Mouse (Mus musculus) liver, embryonic 12.5 days (tissue): ENCODE measurements around the gene Nup107. TPM values are rescaled to one million over a fixed set of nuclear protein-coding genes. Genes with fewer than 3 reads are reported as not detected.
"Not testable (repeated sequence)": the region's sequence is repeated elsewhere in the genome, so short reads cannot be mapped to it uniquely, and the experiment has no call there.

Experiments used
- ATAC-seq: fragments of 200-750 bp; cut with Nextera tagmentation; 2 replicates; pipeline ENCODE4 v1.8.0; 2017; ENCODE audit warnings: moderate number of reproducible peaks, mild to moderate bottlenecking, moderate library complexity
- H3K27ac ChIP-seq: fragments of 300-500 bp; sonication (generic); 2 replicates; pipeline ENCODE4 v1.5.1; 2016; ENCODE audit warnings: mild to moderate bottlenecking
- H3K27me3 ChIP-seq: fragments of 300-500 bp; sonication (generic); replicated peaks from 2 replicates; pipeline ENCODE4 v1.6.1; 2016; ENCODE audit warnings: mild to moderate bottlenecking, moderate library complexity
- H3K36me3 ChIP-seq: fragments of 300-500 bp; sonication (generic); 2 replicates; pipeline ENCODE4 v1.6.1; 2016; ENCODE audit warnings: mild to moderate bottlenecking, moderate library complexity
- H3K4me1 ChIP-seq: fragments of 300-500 bp; sonication (generic); 2 replicates; pipeline ENCODE4 v1.6.1; 2016
- H3K4me2 ChIP-seq: fragments of 300-500 bp; sonication (generic); 2 replicates; pipeline ENCODE4 v1.6.1; 2016; ENCODE audit warnings: mild to moderate bottlenecking, moderate library complexity
- H3K4me3 ChIP-seq: fragments of 300-500 bp; sonication (generic); 2 replicates; pipeline ENCODE4 v1.5.1; 2016; ENCODE audit warnings: mild to moderate bottlenecking, moderate library complexity
- H3K9ac ChIP-seq: fragments of 300-500 bp; sonication (generic); 2 replicates; pipeline ENCODE4 v1.6.1; 2016; ENCODE audit warnings: mild to moderate bottlenecking, moderate library complexity
- H3K9me3 ChIP-seq: fragments of 300-500 bp; sonication (generic); replicated peaks from 2 replicates; pipeline ENCODE4 v1.6.1; 2016; ENCODE audit warnings: mild to moderate bottlenecking, moderate library complexity
- WGBS: fragments of 180-500 bp; shearing (Covaris S2); methylation state at CpG from one replicate; pipeline ENCODE4 v1.1.7; 2016; ENCODE audit not compliant: insufficient replicate concordance; 5-methylcytosine and 5-hydroxymethylcytosine counted together
- polyA plus RNA-seq: library from polyadenylated mRNA; unstranded; fragments of >200 nt; fragmentation: Nextera tagmentation; extraction: Ambion mirVana; gene quantifications from 2 replicates; pipeline ENCODE4 v1.2.1, GENCODE M21; 2016

Gene Nup107
- polyA plus RNA-seq, 1 experiment from 2014 or later, result 81.3 TPM

DNA sequence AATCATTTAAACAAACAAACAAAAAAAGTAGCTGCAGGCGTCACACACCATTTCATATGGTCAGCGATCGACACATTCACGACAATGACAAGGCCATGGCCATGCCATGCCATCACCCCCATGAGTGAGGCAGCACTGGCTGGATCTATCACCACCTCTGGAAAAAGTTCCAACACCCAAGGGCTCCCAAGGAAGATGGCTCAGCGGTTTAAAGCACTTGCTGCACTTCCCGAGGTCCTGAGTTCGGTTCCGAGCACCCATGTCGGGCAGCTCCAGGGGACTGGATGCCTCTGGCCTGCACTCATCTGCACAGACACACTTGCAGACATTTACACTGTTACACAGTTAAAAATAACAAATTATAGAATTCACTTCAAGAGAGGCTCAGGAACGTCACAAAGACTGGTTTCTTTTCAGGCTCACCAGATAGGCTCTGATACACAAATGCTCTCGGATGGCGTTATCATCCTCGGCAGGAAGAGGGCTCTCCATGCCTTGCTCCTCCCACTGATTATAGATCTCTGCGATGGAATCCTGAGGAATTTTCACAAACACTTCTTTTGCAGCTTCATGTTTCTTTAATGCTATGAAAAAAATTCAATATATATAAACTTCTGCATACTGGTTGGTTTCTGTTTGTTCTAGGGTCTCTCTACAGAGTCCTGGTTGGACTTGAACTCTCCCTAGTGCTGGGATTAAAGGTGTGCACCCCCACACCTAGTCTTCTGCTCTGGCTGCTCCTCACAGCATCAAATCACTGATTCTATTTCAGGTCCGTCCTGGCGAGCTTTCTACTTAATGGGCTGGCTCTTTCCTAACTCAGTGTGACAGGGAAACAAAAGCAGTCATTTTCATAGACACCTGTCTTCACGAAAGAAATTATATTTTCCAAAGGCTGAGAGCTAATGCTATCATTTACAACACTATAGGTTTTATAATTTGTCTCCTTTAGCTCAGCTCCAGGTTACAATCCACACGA lies 33.5 kb downstream of the Nup107 start:
- Histone ChIP-seq H3K36me3 (peaks cover 99% of the 10 kb centered on the region), H3K4me1 (no peaks in the 10 kb centered on the region), H3K27me3 (no peaks in the 10 kb centered on the region), H3K4me3 (no peak overlapping the region), H3K27ac (no peak overlapping the region), H3K9ac (no peak overlapping the region), H3K4me2 (no peak overlapping the region), H3K9me3 (no peaks in the 10 kb centered on the region)
- no peak for ATAC-seq
- 83% methylated on average over 18 of the region's 18 CpGs for WGBS

DNA sequence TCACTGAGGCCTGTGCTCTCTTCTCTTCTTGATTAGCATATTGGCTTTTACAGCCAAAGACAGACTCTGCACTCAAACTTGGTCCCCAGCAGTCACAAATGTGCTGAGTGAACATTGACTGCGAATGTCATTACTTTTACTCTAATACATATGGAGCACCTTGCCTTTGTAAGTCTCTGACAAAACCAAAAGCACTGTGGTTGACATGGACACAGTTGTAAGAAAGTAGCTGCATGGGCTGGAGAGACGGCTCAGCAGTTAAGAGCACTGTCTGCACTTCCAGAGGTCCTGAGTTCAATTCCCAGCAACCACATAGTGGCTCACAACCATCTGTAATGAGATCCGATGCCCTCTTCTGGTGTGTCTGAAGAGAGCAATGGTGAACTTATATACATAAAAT lies 34.2 kb downstream of the Nup107 start:
- H3K4me2 ChIP-seq, H3K4me1 ChIP-seq, H3K9me3 ChIP-seq, H3K27me3 ChIP-seq, H3K27ac ChIP-seq, ATAC-seq, H3K9ac ChIP-seq, H3K4me3 ChIP-seq: not testable (repeated sequence)
- H3K36me3 ChIP-seq, result peaks cover 95% of the 10 kb centered on the region
- 89% methylated on average over 3 of the region's 3 CpGs for whole genome bisulfite sequencing

DNA sequence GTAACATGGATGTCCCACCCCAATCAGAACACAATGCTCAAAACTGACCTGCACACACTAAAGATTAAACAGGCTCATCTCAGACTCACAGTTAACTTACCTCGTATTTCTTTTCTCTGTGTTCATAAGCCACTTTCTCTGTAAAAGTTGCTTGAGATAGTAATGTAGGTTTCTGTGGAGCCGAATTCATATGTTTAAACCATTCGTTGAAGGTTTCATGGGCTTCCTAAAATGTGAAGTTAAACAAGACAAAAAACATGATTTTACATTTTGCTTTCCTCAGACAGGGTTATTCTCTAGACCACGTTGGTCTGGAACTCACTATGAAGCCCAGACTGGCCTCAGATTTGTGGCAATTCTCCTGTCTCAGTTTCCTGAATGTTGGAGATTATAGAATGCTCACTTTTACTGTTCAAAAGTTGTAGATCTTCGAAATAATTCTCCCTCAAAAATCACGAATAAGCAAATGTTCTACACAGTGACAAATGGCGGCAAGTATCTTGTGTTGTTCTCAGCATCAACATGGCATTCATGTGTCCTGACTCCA lies 34.6 kb downstream of the Nup107 start:
- Histone ChIP-seq H3K9me3 (no peaks in the 10 kb centered on the region), H3K4me1 (no peaks in the 10 kb centered on the region), H3K4me3 (no peak overlapping the region), H3K27ac (no peak overlapping the region), H3K4me2 (no peak overlapping the region), H3K36me3 (peaks cover 95% of the 10 kb centered on the region), H3K27me3 (no peaks in the 10 kb centered on the region), H3K9ac (no peak overlapping the region)
- no peak for ATAC-seq
- 84% methylated on average over 7 of the region's 7 CpGs for WGBS

DNA sequence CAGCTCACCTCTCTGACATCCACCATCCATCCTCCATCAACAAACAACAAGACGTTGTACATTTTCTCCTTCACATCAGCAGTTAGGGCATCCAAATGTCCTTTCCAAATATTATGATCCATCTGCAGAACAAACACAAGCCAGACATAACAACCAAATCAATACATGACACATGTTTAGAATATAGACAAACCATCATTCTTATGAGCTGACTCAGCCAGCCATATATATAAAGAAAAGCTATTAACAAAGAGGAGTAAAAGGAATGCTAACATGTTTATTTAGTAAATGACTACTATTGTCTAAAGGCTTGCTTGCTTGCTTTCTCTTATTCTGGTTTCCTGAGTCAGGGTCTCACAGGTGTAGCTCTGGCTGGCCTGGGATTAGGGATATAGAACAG lies 35.2 kb downstream of the Nup107 start:
- no peak overlapping the region for H3K4me2 ChIP-seq
- H3K36me3 ChIP-seq, result peaks cover 94% of the 10 kb centered on the region
- H3K27me3 ChIP-seq, result no peaks in the 10 kb centered on the region
- H3K4me3 ChIP-seq, result no peak overlapping the region
- no peaks in the 10 kb centered on the region for H3K4me1 ChIP-seq
- no peak overlapping the region for H3K9ac ChIP-seq
- ATAC-seq, result no peak
- H3K27ac ChIP-seq, result no peak overlapping the region
- H3K9me3 ChIP-seq, result no peaks in the 10 kb centered on the region
- WGBS, result 83% methylated on average over 1 of the region's 1 CpGs

DNA sequence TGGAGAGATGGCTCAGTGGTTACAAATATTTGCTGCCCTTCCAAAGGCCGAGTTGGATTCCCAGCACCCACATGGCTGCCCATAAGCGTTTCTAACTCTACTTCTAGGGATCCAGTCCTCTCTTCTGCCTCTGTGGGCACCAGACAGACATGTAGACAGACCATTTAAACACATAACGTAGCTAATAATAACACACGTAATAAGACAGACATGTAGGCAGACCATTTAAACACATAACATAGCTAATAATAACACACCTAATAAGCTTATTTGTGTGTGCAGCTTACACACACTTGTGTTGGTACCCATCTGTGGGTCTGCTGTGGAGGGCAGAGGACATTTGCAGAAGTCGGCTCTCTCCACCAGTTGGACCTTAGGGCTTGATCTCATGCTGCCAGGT lies 35.7 kb downstream of the Nup107 start:
- H3K9ac ChIP-seq, result no peak overlapping the region
- H3K27me3 ChIP-seq, result no peaks in the 10 kb centered on the region
- WGBS, result 88% methylated on average over 5 of the region's 5 CpGs
- H3K4me2 ChIP-seq, result no peak overlapping the region
- H3K4me3 ChIP-seq, result no peak overlapping the region
- H3K36me3 ChIP-seq, result peaks cover 94% of the 10 kb centered on the region
- no peak overlapping the region for H3K27ac ChIP-seq
- no peaks in the 10 kb centered on the region for H3K4me1 ChIP-seq
- no peaks in the 10 kb centered on the region for H3K9me3 ChIP-seq
- ATAC-seq, result no peak

DNA sequence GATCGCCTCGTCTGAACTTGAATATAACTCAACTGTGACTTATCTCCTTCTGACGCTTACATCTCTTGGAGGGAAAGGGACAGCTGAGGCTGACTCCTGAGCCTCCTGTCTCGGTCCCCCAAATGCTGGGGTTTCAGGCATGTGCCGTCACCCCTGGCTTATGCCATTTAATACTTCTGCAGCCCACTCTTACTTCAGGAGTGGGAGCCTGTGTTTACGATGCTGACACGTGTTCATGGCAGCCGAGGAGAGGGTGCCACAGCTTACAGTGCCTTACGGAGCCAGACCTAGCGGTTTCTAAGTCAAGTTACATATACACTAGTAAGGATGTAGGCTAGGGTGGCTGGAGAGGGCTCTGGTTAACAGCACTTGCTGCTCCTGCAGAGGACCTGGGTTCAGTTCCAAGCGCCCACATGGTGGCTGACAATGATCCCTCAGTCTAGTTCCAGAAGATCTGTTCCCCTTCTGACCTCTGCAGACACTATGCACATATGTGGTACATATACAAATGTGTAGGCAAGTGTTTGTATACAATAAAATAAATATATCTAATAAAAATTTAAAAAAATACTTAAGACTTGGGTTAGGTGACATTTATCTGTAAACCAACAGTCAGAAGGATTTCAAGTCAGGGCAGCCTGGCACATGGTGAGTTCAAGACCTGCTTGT lies 36.6 kb downstream of the Nup107 start:
- ATAC-seq, result 0 out of 2 replicates have a peak, but pooled peaks have one; percentile 15
- Histone ChIP-seq H3K36me3 (peaks cover 94% of the 10 kb centered on the region), H3K4me3 (no peak overlapping the region), H3K4me1 (no peaks in the 10 kb centered on the region), H3K27me3 (no peaks in the 10 kb centered on the region), H3K9me3 (no peaks in the 10 kb centered on the region), H3K4me2 (no peak overlapping the region), H3K27ac (peak overlapping the region; percentile 34; the same call in 1 of the 2 replicates), H3K9ac (no peak overlapping the region)
- 74% methylated on average over 11 of the region's 11 CpGs for WGBS

DNA sequence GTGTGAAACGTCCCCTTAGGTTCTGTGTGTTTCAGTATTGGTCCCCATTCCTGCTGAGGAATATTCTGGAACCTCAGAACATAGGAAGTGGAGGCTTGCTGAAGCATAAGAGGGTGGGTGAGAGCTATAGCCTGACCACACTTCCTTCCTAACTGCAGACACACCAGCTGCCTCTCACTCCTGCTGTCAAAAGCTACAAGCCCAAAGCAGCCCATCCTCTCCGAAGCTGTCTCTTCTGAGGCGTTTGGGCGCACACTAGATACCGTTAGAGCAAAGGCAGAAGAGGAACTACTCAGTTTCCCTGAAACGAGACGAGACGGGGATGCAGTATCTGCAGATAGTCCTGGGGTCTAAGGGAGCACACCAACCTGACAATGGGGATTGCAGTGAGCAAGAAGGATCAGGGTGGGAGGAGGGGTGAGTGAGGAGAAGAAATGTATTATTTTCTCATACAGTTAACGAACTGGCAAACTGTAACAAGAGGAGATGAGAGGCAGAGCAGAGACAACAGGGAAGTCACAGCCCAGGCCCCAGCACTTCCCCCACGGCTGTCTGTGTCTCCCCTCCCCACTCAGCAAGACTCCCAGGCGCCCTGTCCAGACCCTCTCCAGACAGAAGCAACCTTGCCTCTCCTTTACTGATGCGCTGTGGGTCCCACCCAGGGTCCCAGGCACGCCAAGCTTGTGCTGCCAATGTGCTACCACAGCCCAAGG lies 37.3 kb downstream of the Nup107 start:
- ATAC-seq, result peak; percentile 58
- no peak overlapping the region for H3K9ac ChIP-seq
- H3K4me1 ChIP-seq, result no peaks in the 10 kb centered on the region
- no peaks in the 10 kb centered on the region for H3K27me3 ChIP-seq
- H3K4me2 ChIP-seq, result no peak overlapping the region
- H3K27ac ChIP-seq, result peak overlapping the region; percentile 34
- WGBS, result 50% methylated on average over 13 of the region's 13 CpGs
- no peak overlapping the region for H3K4me3 ChIP-seq
- H3K36me3 ChIP-seq, result peaks cover 93% of the 10 kb centered on the region
- 0 out of 2 replicates have a peak, but pooled peaks cover under 1% of the 10 kb centered on the region for H3K9me3 ChIP-seq

DNA sequence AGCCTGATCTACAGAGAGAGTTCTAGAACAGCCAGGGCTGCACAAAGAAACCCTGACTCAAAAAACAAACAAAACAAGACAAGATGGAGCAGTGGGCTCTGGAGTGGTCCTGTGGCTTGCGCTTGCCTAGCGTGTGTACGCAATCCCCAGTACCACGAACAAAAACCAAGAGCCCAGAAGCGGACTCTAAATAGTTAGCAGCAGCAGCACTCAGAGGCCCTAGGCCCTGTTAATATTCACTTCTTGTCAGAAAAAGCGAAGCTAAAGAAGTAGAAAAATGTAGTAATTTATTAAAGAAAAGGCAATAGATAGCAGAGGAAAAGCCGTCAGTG lies 37.9 kb downstream of the Nup107 start:
- no peak overlapping the region for H3K4me2 ChIP-seq
- 84% methylated on average over 7 of the region's 7 CpGs for WGBS
- no peak overlapping the region for H3K4me3 ChIP-seq

DNA sequence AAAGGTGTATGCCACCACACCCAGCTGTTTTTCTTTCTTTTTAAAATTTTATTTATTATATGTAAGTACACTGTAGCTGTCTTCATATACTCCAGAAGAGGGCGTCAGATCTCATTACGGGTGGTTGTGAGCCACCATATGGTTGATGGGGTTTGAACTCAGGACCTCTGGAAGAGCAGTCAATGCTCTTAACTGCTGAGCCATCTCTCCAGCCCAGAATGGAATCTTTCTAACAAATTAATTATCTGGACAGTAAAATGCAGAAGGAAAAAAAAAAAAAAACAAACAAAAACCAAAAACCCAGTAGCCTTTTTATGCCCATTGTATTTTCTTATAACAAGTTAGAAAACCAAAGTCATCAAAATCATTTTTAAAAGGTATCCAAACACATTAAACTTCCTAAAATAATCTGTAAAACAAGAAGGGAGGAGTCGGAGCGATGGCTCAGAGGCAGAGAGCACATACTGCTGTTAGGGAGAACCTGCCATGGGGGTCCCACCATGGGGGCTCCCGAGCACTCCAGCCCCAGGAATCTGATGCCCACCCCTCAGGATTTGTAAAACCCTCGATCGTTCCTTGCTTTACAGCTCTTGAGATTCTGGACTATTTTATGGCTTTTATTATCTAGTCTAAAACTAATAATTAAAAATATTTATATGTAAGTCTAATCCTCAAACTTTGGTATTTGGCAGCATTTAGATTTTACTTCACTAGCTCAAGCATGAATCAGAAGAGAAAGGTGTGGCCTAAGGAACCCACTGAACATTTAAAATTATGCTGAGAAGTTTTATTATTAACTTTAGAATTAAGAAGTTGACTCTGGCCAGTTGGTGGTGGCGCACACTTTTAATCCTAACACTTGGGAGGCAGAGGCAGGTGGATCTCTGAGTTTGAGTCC lies 38.5 kb downstream of the Nup107 start:
- 0 out of 2 replicates have a peak, but pooled peaks cover 4% of the 10 kb centered on the region for H3K9me3 ChIP-seq
- peaks cover 93% of the 10 kb centered on the region for H3K36me3 ChIP-seq
- H3K4me3 ChIP-seq, result no peak overlapping the region
- no peaks in the 10 kb centered on the region for H3K27me3 ChIP-seq
- no peaks in the 10 kb centered on the region for H3K4me1 ChIP-seq
- ATAC-seq, result no peak
- no peak overlapping the region for H3K9ac ChIP-seq
- no peak overlapping the region for H3K4me2 ChIP-seq
- 82% methylated on average over 8 of the region's 8 CpGs for WGBS
- H3K27ac ChIP-seq, result 0 out of 2 replicates have a peak overlapping the region, but pooled peaks have one; percentile 34

More for the DNA sequence above, 37.9 kb downstream of the Nup107 start:
- Histone ChIP-seq H3K27me3 (no peaks in the 10 kb centered on the region), H3K27ac (peak overlapping the region; percentile 34; the same call in 1 of the 2 replicates), H3K36me3 (peaks cover 93% of the 10 kb centered on the region), H3K9me3 (0 out of 2 replicates have a peak, but pooled peaks cover 4% of the 10 kb centered on the region), H3K9ac (no peak overlapping the region), H3K4me1 (no peaks in the 10 kb centered on the region)
- ATAC-seq, result no peak

DNA sequence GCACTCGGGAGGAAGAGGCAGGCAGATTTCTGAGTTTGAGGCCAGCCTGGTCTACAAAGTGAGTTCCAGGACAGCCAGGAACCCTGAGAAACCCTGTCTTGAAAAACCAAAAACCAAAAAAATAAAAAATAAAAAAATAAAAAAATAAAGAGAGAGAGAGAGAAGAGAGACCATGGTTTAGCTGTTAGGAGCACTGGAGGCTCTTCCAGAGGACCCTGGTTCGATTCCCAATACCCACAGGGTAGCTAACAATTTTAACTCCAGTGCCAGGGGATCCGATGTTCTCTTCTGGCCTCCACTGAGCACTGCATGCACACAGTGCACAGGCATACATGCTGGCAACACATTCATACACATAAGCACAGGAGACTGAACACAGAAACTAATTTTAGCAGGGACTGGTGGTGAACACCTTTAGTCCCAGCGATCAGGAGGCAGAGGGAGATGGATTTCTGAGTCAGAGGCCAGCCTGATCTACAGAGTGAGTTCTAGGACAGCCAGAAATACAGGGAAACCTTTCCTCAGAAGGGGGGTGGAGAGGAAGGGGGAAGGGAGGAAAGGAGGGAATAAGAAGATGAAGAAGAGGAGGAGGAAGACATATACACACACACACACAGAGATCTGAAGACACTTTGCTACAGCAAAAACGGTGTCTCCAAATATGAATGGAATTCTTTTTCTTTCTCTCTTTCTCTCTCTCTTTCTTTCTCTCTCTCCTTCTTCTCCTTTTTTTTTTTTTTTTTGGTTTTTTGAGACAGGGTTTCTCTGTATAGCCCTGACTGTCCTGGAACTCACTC lies 39.5 kb downstream of the Nup107 start:
- no peaks in the 10 kb centered on the region for H3K4me1 ChIP-seq
- no peak overlapping the region for H3K27ac ChIP-seq
- 0 out of 2 replicates have a peak, but pooled peaks cover 4% of the 10 kb centered on the region for H3K9me3 ChIP-seq
- ATAC-seq, result no peak
- peaks cover 93% of the 10 kb centered on the region for H3K36me3 ChIP-seq
- 88% methylated on average over 5 of the region's 5 CpGs for WGBS
- no peak overlapping the region for H3K4me2 ChIP-seq
- H3K9ac ChIP-seq, result no peak overlapping the region
- H3K4me3 ChIP-seq, result no peak overlapping the region
- no peaks in the 10 kb centered on the region for H3K27me3 ChIP-seq
